Mouse (Mus musculus) Muller cell, postnatal 12 days (primary cell): ENCODE data around the gene Slc12a7.
"Not testable (repeated sequence)": the region's sequence is repeated elsewhere in the genome, so short reads cannot be mapped to it uniquely, and the experiment has no call there.

Source experiments
- DNase-seq: peaks from one replicate; pipeline ENCODE4 v3.0.0-alpha.2; 2015; ENCODE audit errors: inconsistent ontology term

Gene Slc12a7

DNA sequence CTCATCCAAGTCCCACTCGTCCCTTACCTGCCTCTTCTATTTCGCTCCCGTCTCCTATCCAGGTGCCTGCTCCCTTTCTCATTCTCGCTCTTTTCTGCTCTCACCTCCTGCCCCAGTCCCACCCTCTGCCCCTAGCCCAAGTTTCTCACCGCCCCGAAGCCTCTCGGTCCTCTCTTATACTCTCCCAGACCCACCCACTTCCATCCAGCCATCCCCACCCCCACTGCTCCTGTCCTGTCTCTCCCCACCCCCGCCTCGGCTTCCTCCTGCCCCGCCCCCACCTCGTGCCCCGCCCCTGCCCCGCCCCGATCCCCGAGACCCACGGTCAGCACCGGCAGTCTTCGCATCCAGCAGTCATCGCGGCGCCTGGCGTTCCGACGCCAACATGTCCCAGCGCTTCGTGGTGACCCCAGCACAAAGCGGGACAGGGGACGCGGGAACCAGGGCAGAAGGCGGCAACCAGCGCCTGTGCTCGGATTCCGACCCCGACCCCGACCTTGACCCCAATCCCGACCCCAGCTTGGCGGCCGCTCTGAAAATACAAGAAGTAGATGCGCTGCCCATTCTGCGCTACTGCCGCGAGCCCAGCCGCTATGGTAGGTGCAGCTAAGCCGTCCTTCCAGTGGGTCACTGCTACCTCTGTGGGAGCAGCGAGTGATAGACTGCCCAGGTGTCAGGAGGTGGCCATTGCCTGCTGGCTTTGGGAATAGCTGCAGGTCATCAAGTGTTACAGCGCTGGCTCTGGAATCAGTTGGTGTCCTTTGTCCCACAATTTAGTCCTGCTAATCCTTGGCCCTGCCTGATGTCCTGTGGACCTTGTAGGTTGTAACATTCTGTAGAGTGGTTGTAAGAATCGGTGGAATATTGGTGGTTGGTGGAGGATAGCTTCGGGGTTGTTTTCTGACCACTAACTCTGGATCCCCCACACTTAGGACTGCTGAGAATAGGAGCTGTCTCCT, at the start of gene Slc12a7:
Gene Slc12a7 (plus strand): TSS at position 353 of the 959 bp plus-strand sequence.
- DNase-seq, result peak; percentile 11

GRCm38 (mm10) chr13:73683682-73684081, 49.2 kb upstream of the Slc12a7 start:
- no peak for DNase-seq

DNA sequence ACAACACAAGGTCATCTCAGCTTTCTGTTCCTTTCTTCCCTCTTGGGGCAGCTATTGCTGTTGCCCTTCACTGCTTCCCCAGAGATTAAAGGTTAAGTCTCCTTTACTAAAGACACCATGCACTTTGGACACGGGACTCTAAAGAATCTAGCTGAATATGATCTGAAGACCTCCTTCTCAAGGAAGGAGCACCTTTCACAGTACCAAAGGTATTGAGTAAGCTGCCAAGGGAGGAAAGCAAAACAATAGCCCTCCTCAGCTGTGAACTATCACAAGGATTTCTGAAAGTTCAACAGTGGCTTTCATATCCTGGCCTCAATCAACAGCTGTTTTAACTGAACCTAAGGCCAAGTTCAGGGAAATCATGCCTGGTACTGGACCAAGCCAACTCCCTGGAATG, 48.5 kb upstream of the Slc12a7 start:
- DNase-seq, result no peak

DNA sequence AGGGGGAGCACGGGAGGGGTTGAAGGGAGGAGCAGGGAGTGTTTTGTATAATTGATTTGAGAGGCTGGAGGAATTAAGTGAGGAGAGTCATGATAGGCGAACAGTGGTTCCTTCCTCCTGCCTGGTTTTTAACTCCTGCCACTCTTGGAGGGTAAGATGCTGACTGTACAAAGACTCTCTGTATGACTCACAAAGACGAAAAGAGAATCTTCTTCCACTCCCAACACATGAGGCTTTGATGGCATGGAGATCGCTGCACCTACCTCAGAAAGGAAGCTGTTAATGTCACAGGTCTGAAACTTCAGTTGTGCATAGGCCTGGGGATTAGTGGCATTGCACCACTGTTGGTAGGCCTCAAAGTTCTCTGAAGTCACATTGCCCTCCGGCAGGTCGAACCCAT, 47.4 kb upstream of the Slc12a7 start:
- DNase-seq, result no peak

- DNase-seq, result no peak
Measured at GRCm38 (mm10) chr13:73687601-73688000, 45.3 kb upstream of the Slc12a7 start.

- DNase-seq, result no peak
Measured at GRCm38 (mm10) chr13:73688934-73689333, 44.0 kb upstream of the Slc12a7 start.

GRCm38 (mm10) chr13:73692249-73692868, 40.5 kb upstream of the Slc12a7 start:
- DNase-seq, result peak; percentile 63

DNA sequence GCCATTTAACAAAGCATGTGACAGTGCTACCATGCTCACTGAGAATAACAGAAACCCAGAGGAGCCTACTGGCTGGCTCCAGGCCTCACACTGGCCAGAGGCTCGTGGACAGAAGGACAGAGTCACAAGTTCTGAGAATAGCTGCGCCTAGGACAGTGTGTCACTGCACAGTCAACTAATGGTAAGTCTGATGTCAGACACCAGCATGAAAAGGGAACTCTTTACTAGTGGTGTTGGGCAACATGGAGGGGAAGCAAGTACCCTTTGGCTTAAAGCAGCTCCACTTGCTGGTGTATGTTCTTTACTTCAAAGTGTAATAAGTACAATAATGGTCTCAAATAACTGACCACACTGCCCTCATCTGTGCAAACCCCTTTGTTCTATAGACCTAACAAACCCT, 39.6 kb upstream of the Slc12a7 start:
- no peak for DNase-seq

- no peak for DNase-seq
Measured at GRCm38 (mm10) chr13:73694972-73695371, 37.9 kb upstream of the Slc12a7 start.

DNA sequence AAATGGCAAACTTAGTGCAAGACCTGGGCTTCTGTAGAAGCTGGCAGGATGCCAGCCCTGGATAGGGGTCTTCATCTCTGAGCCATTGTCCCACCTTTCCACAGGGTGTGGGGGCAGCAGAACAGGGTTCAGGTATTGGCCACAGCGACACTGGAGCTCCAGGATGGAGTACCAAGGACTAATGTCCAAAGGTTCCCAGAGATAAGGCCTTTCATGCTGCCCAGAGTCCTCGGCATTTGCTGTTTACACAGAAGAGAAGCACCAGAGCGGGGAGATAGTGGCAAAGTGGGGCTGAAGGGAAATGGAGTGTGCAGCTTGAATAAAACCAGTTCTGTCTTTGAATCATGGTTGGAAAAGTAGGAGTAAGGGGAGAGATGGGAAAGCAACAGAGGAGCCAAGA, 36.4 kb upstream of the Slc12a7 start:
- DNase-seq, result no peak

GRCm38 (mm10) chr13:73699714-73700113, 33.2 kb upstream of the Slc12a7 start:
- DNase-seq, result no peak

DNA sequence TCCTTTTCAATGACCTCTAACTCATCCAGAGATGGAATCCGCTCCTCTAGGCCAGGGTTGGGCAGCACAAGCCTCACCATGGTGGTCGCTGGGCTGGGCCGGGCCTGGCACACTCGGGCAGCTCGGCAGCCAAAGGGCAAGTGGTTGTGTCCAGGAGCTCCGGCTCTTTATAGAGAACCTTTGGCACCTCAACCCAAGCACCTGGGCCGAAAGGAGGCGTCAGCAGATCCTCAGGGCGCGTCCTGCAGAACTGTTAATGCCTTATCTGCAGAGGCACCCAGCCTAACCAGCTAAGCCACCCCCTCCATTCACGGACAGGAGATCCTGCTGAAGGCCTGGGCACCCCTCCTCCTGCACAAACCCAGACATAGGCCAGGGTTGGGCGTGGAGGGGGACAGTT, 32.3 kb upstream of the Slc12a7 start:
- DNase-seq, result no peak

- DNase-seq, result no peak
Measured at GRCm38 (mm10) chr13:73701161-73701883, 31.6 kb upstream of the Slc12a7 start.

DNA sequence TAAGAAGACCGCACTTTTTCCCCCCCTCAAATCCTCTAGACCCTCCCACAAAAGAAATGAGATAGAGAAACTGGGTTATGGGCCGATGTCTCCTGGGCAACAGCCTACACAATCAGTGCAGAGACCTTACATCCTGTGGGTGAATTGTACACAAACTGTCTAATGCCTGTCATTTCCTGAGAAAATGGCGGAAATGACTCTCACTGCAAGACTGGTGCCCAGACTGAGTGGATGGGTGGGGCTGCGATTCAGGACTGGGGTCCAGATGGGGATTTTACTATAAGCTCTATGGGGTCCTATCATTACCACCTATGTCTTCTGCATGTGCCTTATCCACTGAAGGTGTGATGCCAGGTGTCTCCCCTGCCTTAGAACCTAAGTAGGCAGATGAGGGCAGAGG, 30.1 kb upstream of the Slc12a7 start:
- DNase-seq, result no peak

DNA sequence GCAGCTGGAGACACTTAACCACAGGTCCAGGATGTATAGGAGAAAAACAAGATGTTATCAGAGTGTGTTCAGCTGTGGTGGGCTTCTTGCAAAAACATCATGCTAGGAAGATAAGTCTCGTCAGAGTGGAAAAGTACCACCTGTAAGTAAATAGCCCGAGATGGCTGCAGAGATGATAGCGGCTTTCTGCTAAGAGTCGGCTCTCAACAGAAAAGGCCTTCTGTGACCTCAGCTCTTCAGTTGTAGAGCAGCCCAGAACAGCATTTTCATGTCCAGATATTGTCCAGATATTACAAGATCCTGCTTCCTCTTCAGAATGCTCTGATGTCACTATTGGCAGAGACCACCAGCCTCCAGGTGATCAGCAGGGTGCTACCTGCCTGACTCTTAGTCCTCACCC, 29.4 kb upstream of the Slc12a7 start:
- not testable (repeated sequence) for DNase-seq

GRCm38 (mm10) chr13:73704694-73705325, 28.1 kb upstream of the Slc12a7 start, which contains the start of gene Slc6a19:
TSS of gene Slc6a19 (minus strand) at chr13:73704865.
- DNase-seq, result no peak

- no peak for DNase-seq
Measured at GRCm38 (mm10) chr13:73709491-73709890, 23.4 kb upstream of the Slc12a7 start.

GRCm38 (mm10) chr13:73711221-73711620, 21.7 kb upstream of the Slc12a7 start:
- DNase-seq, result no peak

DNA sequence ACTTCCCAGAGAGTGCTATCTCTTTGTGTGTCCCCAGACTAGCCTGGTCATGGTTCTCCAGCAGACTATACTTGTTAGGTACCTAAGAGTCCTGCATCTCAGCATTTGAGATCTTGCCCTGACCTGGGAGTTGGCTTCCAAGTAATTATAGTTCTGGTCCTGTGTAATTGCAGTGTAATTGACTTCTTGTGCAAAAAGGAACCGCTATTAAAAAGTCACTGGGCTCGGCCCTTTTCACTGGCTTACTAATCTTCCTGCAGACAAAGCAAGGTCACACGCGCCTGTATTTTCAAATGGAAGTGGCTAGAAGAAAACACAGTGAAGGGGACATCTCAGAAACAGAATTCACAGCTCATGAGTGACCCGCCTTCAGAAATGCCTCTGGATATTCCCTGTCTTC, 21.1 kb upstream of the Slc12a7 start:
- no peak for DNase-seq

DNA sequence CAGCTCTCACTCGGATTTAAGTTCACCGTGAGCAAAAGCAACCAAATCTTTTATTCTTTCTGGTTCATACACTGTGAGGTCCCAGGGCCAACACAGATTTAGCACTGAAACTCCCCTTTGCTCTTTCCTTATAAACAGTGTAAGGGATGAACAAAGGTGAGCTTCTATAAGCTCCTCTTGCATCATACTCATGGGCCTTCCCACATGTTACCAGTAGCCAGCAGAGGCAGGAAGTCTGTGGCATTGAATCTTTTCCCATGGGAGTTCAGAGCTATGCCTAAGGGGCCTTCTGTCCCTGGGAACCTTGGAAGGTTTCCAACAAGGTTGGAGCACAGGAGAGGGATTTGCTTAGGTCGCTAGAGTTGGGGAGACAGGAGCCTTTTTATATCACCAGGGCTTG, 20.7 kb upstream of the Slc12a7 start:
- no peak for DNase-seq

- no peak for DNase-seq
Measured at GRCm38 (mm10) chr13:73713204-73713603, 19.7 kb upstream of the Slc12a7 start.

DNA sequence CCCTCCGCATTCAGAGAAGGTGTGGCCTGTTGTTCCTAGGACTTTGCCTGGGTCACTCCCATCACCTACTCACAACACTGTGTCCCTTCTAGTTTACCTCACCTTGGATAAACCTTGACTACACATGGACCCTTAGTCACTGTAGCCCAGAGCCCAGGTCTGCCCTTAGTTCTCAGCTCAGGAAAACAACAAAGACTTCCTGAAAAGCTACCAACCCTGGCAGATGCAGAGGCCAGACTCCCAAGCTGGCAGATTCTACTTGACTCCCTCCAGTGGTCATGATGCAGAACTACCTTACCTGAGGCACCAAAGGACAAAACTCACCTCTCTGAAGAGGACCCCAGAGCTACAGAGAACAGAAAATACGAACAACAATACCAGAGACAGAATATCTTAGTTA, 18.9 kb upstream of the Slc12a7 start:
- DNase-seq, result no peak
